Mouse (Mus musculus) neural tube, embryonic 13.5 days (tissue): ENCODE results near the gene Itpkc. TPM values are rescaled to one million over a fixed set of nuclear protein-coding genes. Genes with fewer than 3 reads are reported as not detected.
"Not testable (repeated sequence)": the region's sequence is repeated elsewhere in the genome, so short reads cannot be mapped to it uniquely, and the experiment has no call there.

Experiments used
- ATAC-seq: fragments of 200-750 bp; cut with Nextera tagmentation; 2 replicates; pipeline ENCODE4 v1.8.0; 2017; ENCODE audit warnings: low read depth, mild to moderate bottlenecking, moderate TSS enrichment, moderate library complexity
- H3K27ac ChIP-seq: fragments of 300-500 bp; sonication (generic); replicated peaks from 2 replicates; pipeline ENCODE4 v1.5.1; 2015; ENCODE audit warnings: moderate library complexity, mild to moderate bottlenecking, inconsistent platforms
- H3K27me3 ChIP-seq: fragments of 300-500 bp; sonication (generic); 2 replicates; pipeline ENCODE4 v1.6.1; 2015; ENCODE audit warnings: mild to moderate bottlenecking, inconsistent platforms
- H3K36me3 ChIP-seq: fragments of 300-500 bp; sonication (generic); 2 replicates; pipeline ENCODE4 v1.6.1; 2015; ENCODE audit warnings: mild to moderate bottlenecking, inconsistent platforms
- H3K4me1 ChIP-seq: fragments of 300-500 bp; sonication (generic); replicated peaks from 2 replicates; pipeline ENCODE4 v1.6.1; 2015; ENCODE audit warnings: inconsistent platforms
- H3K4me2 ChIP-seq: fragments of 300-500 bp; sonication (generic); 2 replicates; pipeline ENCODE4 v1.6.1; 2015; ENCODE audit warnings: inconsistent platforms, mild to moderate bottlenecking, moderate library complexity
- H3K4me3 ChIP-seq: fragments of 300-500 bp; sonication (generic); 2 replicates; pipeline ENCODE4 v1.5.1; 2015; ENCODE audit warnings: mild to moderate bottlenecking, inconsistent platforms
- H3K9ac ChIP-seq: fragments of 300-500 bp; sonication (generic); 2 replicates; pipeline ENCODE4 v1.6.1; 2015; ENCODE audit warnings: moderate library complexity, mild to moderate bottlenecking, inconsistent platforms
- H3K9me3 ChIP-seq: fragments of 300-500 bp; sonication (generic); 2 replicates; pipeline ENCODE4 v1.6.1; 2016; ENCODE audit warnings: inconsistent platforms
- WGBS: fragments of 180-500 bp; shearing (Covaris S2); methylation state at CpG from one replicate; pipeline ENCODE4 v1.1.7; 2015; 5-methylcytosine and 5-hydroxymethylcytosine counted together
- polyA plus RNA-seq: library from polyadenylated mRNA; unstranded; fragments of >200 nt; fragmentation: Nextera tagmentation; extraction: Ambion mirVana; gene quantifications from 2 replicates; pipeline ENCODE4 v1.2.1, GENCODE M21; 2015

Gene Itpkc
- polyA plus RNA-seq, 1 experiment from 2014 or later, result 7.5 TPM

DNA sequence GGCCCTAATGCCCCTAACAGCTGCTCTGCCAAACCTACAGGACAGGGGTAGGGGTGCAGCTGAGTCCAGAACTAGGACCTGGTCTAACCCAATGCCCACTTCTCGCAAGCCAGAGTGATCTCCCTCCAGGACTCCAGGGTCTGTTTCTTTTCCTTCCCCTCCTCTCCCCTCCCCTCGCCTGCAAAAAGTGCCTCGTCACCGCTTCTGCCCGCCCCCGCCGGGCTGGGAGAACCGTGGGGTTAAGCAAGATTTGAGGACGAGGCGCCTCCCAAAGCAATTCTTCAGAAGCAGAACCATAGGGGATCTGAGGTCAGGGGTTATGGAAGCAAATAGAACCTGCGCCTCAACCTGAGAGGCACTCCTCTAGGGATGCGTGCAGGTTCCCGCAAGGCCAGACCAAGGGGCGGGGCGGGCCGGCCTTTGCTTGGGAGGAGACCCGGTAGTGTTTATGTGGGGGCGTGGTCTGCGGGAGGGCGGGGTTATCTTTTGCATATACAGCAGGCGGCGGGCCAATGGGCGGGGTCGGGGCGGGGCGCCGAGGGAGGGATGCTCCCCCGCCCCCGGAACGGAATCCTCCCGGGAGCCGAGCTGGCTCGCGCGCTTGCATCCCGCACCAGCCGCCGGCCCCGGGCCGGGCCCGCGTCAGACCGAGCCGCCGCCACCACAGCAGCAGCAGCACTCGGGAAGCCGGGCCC, 29.9 kb upstream of the Itpkc start, which contains the start of gene Numbl:
Numbl (plus strand) TSS at position 229 of the 695 bp plus-strand sequence.
- peaks cover 55% of the 10 kb centered on the region for H3K4me1 ChIP-seq
- peaks cover 31% of the 10 kb centered on the region for H3K36me3 ChIP-seq
- H3K27ac ChIP-seq, result peak within 1 kb of the TSS; percentile 96
- peak within 1 kb of the TSS; percentile 75 for H3K4me3 ChIP-seq
- H3K9ac ChIP-seq, result peak within 1 kb of the TSS; percentile 97
- peak; percentile 78 for ATAC-seq
- peak within 1 kb of the TSS; percentile 93 for H3K4me2 ChIP-seq
- H3K9me3 ChIP-seq, result no peaks in the 10 kb centered on the region
- WGBS, result 0% methylated on average over 33 of the region's 47 CpGs
- H3K27me3 ChIP-seq, result no peaks in the 10 kb centered on the region

DNA sequence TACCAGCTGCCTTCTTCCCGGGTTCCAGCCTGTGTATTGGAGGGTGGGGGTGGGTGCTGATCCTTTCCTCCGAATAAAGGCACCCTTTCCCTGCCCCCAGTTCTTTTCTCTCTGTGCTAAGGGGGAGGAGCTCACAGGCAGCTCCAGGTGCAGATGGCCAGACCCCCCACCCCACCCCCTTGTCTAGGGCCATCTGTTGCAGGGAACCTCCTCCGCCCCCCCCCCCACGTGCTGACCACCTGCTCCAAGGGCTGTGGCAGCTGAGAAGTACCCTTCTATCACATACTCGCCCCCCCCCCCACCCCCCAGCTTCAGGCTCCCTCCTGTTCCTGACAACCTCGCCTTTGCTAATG, 29.4 kb upstream of the Itpkc start:
- H3K4me1 ChIP-seq, result peaks cover 55% of the 10 kb centered on the region
- peak overlapping the region; percentile 93 for H3K4me2 ChIP-seq
- peak overlapping the region; percentile 75 for H3K4me3 ChIP-seq
- H3K27ac ChIP-seq, result peak overlapping the region; percentile 96
- 3% methylated on average over 3 of the region's 6 CpGs for WGBS
- no peaks in the 10 kb centered on the region for H3K9me3 ChIP-seq
- peak; percentile 14 for ATAC-seq
- H3K36me3 ChIP-seq, result peaks cover 31% of the 10 kb centered on the region
- no peaks in the 10 kb centered on the region for H3K27me3 ChIP-seq
- H3K9ac ChIP-seq, result peak overlapping the region; percentile 97

DNA sequence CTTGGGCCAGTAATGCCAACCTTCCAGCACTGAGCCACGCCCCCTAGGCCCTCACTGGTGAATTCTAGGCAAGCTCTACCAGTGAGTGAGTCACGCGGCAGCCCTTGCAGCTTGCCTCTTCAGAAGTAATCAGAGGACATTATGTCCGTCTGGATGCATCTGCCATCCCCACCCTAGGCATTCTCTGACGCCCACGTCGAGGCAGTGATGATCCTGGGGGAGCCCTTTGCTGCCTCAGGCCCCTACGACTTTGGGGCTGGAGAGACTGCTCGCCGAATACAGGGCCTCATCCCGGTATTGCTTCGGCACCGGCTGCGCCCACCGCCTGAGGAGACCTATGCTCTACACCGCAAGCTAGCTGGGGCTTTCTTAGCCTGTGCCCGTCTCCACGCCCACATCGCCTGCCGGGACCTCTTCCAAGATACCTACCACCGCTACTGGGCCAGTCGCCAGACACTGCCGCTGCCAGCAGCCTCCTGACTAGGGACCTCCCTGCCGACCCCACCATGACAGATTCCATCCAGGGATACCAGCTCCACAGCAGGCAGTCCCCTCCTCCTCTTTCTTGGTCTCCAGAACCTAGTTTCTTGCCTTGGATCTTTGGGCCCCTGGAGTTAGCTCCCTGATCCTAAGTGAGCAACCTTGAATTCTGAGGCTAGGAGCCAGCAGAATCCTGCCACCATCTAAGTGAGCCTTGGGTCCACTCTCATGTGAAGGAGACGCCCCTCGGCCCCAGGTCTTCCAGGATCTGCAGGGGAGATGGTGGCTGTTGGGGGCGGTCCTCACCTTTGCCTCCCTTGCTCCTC, 28.8 kb upstream of the Itpkc start:
- H3K4me3 ChIP-seq, result peak overlapping the region; percentile 75
- H3K4me2 ChIP-seq, result peak overlapping the region; percentile 93
- peak overlapping the region; percentile 97; the same call in 1 of the 2 replicates for H3K9ac ChIP-seq
- H3K36me3 ChIP-seq, result peaks cover 27% of the 10 kb centered on the region
- no peaks in the 10 kb centered on the region for H3K9me3 ChIP-seq
- no peaks in the 10 kb centered on the region for H3K27me3 ChIP-seq
- peaks cover 55% of the 10 kb centered on the region for H3K4me1 ChIP-seq
- ATAC-seq, result peak; percentile 8; the same call in 1 of the 2 replicates
- peak overlapping the region; percentile 96 for H3K27ac ChIP-seq
- 7% methylated on average over 27 of the region's 27 CpGs for WGBS

DNA sequence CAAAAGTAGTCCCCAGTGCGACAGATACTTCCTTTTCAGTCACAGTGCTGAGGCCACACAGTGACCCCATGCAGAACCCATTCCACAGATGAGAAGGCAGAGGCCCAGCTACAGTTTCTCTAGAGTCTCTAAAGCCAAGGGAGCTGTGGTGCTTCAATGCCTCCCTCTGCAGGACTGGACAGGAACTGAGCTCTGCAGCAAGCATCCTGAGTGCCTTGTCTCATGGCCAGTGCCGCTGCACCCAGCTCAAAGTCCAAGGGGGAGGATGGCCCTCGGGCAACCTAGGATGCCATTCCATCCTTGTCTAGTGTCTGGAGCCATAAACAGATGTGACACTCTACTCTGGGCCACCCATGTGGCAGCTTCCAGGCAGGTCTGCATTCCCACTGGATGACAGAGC, 27.3 kb upstream of the Itpkc start:
- no peaks in the 10 kb centered on the region for H3K27me3 ChIP-seq
- no peaks in the 10 kb centered on the region for H3K9me3 ChIP-seq
- H3K27ac ChIP-seq, result no peak overlapping the region
- H3K36me3 ChIP-seq, result peaks cover 33% of the 10 kb centered on the region
- no peak for ATAC-seq
- no peak overlapping the region for H3K4me2 ChIP-seq
- no peak overlapping the region for H3K4me3 ChIP-seq
- H3K9ac ChIP-seq, result no peak overlapping the region
- H3K4me1 ChIP-seq, result peaks cover 40% of the 10 kb centered on the region
- WGBS, result 64% methylated on average over 3 of the region's 3 CpGs

DNA sequence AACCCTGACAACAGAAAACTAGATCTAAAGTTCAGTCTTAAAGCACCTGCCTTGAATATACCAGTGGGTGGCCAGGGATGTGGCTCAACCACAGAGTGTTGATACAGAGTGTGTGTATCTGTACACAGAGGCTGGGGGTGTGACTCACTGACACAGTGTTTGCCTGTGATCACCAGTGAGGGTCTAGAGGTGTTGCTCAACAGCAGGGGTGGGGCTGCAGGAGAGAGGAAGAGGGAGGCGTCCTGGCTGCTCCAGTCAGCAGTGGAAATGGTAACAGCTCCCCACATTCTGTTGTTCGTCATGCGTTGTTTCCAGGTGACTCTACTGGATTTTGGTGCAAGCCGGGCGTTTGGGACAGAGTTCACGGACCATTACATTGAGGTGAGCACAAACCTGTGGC, 23.5 kb upstream of the Itpkc start:
- peaks cover 11% of the 10 kb centered on the region for H3K4me1 ChIP-seq
- H3K9ac ChIP-seq, result no peak overlapping the region
- no peak overlapping the region for H3K27ac ChIP-seq
- H3K9me3 ChIP-seq, result no peaks in the 10 kb centered on the region
- no peak overlapping the region for H3K4me2 ChIP-seq
- H3K27me3 ChIP-seq, result no peaks in the 10 kb centered on the region
- ATAC-seq, result no peak
- 89% methylated on average over 6 of the region's 6 CpGs for WGBS
- H3K36me3 ChIP-seq, result peaks cover 50% of the 10 kb centered on the region
- H3K4me3 ChIP-seq, result no peak overlapping the region

DNA sequence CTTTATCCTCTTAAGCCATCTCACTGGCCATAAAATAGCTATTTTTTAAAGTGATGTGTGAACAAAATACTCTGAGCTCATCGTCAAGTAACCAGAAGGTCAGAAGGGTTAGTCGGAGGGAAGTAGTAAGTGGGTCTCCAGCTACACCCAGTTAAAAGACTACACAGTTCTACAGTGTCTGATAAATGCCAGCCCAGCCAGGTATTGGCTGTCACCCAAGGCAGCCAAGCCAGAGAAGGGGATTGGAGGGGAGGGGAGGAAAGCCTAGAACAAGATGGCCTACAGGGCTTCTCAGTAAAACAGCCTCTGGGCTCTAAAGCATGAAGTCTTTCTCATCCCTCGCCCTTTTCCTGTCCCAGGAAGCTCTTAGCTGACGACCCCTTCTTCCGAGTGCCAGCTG, 21.5 kb upstream of the Itpkc start:
- WGBS, result 79% methylated on average over 5 of the region's 5 CpGs
- no peak overlapping the region for H3K4me2 ChIP-seq
- no peaks in the 10 kb centered on the region for H3K9me3 ChIP-seq
- H3K36me3 ChIP-seq, result peaks cover 67% of the 10 kb centered on the region
- no peak overlapping the region for H3K27ac ChIP-seq
- H3K9ac ChIP-seq, result no peak overlapping the region
- no peaks in the 10 kb centered on the region for H3K27me3 ChIP-seq
- no peak for ATAC-seq
- no peaks in the 10 kb centered on the region for H3K4me1 ChIP-seq
- H3K4me3 ChIP-seq, result no peak overlapping the region

DNA sequence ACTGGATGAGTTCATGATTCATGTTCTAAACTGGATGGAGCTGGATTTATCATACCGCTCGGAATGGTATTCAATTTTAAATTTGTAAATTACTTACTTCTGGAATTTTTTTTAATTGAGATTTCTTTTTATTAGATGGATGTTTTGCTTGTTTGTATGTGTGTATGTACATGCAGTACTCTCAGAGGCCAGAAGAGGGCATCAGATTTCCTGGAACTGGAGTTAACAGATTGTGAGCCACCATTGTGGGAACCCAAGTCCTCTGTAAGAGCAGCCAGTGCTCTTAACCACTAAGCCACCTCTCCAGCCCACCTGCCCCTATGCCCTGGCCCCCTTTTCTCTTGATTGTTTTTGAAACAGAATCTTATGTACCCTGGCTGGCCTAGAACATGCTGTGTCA, 20.7 kb upstream of the Itpkc start:
- no peaks in the 10 kb centered on the region for H3K27me3 ChIP-seq
- H3K4me3 ChIP-seq, result no peak overlapping the region
- no peak for ATAC-seq
- H3K4me2 ChIP-seq, result no peak overlapping the region
- H3K4me1 ChIP-seq, result no peaks in the 10 kb centered on the region
- WGBS, result 93% methylated on average over 2 of the region's 2 CpGs
- no peak overlapping the region for H3K27ac ChIP-seq
- H3K9ac ChIP-seq, result no peak overlapping the region
- H3K9me3 ChIP-seq, result no peaks in the 10 kb centered on the region
- peaks cover 63% of the 10 kb centered on the region for H3K36me3 ChIP-seq

DNA sequence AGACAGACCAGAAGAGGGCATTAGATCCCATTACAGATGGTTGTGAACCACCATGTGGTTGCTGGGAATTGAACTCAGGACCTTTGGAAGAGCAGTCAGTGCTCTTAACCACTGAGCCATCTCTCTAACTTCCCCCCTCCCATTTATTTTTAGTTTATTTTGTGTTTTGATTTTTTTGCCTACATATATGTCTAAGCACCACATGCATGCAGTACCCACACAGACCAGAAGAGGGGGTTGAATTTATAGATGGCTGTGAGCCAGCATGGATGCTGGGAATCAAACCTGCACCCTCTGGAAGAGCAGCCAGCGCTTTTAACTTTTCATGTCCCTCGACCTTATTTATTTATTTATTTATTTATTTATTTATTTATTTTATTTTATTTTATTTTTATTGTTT, 15.6 kb upstream of the Itpkc start:
- H3K27ac ChIP-seq, H3K27me3 ChIP-seq, H3K4me1 ChIP-seq, ATAC-seq, H3K9ac ChIP-seq, H3K4me3 ChIP-seq, H3K4me2 ChIP-seq, H3K9me3 ChIP-seq: not testable (repeated sequence)
- 88% methylated on average over 2 of the region's 2 CpGs for WGBS
- H3K36me3 ChIP-seq, result peaks cover 78% of the 10 kb centered on the region

DNA sequence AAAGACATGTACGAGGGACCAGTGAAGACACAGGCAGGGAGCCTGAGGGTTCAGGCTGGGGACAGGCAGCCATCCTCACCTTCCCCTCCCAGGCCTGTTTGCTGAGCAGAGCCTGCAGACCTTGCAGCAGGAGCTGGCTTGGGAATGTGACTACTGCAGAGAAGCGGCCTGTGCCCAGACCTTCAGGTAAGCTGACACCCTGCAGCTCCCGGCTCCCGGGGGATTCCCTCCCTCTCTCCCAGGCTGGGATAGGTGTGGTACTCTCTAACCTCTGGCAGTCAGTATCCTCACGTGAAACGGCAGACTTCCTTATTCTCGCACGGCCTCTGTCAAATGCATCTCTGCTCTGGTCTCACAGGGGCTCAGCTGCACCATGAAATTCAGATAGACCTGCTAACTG, 14.8 kb upstream of the Itpkc start:
- no peaks in the 10 kb centered on the region for H3K27me3 ChIP-seq
- no peak overlapping the region for H3K27ac ChIP-seq
- ATAC-seq, result no peak
- no peaks in the 10 kb centered on the region for H3K4me1 ChIP-seq
- no peak overlapping the region for H3K4me2 ChIP-seq
- H3K36me3 ChIP-seq, result peaks cover 78% of the 10 kb centered on the region
- no peak overlapping the region for H3K9ac ChIP-seq
- WGBS, result 74% methylated on average over 8 of the region's 8 CpGs
- H3K9me3 ChIP-seq, result no peaks in the 10 kb centered on the region
- no peak overlapping the region for H3K4me3 ChIP-seq

DNA sequence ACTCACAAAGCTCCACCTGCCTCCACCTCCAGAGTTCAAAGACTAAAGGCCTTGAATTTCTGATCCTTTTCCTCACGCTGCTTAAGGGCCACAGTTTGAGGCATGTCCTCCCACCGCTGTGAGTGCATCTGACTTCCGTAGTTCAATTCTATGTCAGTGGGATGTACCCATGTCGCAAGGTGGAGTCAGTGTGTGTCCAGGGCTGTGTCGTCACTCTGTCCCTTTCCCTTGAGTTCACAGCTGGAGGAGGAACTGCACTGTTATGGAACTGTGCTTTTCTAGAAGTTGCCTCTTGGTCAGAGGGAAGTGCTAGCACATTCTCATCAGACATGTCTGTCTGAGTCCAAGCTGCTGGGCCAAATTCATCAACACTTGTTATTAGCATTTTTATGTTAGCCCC, 10.1 kb upstream of the Itpkc start:
- no peaks in the 10 kb centered on the region for H3K9me3 ChIP-seq
- H3K27me3 ChIP-seq, result no peaks in the 10 kb centered on the region
- H3K27ac ChIP-seq, result no peak overlapping the region
- 88% methylated on average over 5 of the region's 5 CpGs for WGBS
- no peak overlapping the region for H3K4me2 ChIP-seq
- H3K9ac ChIP-seq, result no peak overlapping the region
- H3K36me3 ChIP-seq, result peaks cover 58% of the 10 kb centered on the region
- no peak for ATAC-seq
- peaks cover 8% of the 10 kb centered on the region for H3K4me1 ChIP-seq
- no peak overlapping the region for H3K4me3 ChIP-seq

DNA sequence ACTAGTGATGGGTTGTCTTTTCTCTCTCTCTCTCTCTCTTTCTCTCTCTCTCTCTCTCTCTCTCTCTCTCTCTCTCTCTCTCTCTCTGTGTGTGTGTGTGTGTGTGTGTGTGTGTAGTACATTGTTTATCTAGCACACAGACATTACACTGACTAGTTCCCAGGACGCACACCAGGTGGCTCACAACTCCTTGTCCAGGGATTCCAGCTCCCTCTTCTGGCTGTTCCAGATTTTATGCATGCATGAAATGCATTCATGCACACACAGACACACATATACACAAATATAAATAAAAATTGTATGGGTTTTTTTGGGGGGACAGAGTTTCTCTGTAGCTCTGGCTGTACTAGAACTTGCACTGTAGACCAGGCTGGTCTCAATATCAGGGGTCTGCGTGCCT, 9.1 kb upstream of the Itpkc start:
- H3K4me2 ChIP-seq, result no peak overlapping the region
- H3K4me1 ChIP-seq, result peaks cover 12% of the 10 kb centered on the region
- no peak for ATAC-seq
- no peak overlapping the region for H3K4me3 ChIP-seq
- no peak overlapping the region for H3K9ac ChIP-seq
- WGBS, result 85% methylated on average over 2 of the region's 2 CpGs
- H3K27me3 ChIP-seq, result no peaks in the 10 kb centered on the region
- no peaks in the 10 kb centered on the region for H3K9me3 ChIP-seq
- peaks cover 48% of the 10 kb centered on the region for H3K36me3 ChIP-seq
- no peak overlapping the region for H3K27ac ChIP-seq

DNA sequence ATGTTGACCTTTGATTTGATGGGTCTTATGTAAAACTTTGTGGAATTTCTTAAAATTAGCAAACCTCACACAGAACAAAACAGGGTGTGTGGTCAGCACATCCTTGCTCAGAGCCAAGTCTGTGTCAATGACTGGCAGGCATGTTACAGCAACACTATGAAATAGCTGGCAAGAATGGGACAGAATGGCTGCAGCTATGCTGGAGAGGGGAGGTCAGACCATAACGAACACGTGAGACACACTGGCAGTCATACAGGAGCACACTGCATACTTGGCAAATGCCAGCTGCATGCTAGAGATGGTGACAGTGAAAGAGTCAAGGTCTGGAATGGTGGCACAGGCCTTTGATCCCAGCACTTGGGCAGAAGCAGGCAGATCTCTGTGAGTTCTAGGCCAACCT, 7.3 kb upstream of the Itpkc start:
- no peak overlapping the region for H3K4me2 ChIP-seq
- no peak for ATAC-seq
- H3K4me3 ChIP-seq, result no peak overlapping the region
- WGBS, result 97% methylated on average over 2 of the region's 2 CpGs
- no peaks in the 10 kb centered on the region for H3K27me3 ChIP-seq
- no peak overlapping the region for H3K27ac ChIP-seq
- no peaks in the 10 kb centered on the region for H3K9me3 ChIP-seq
- H3K36me3 ChIP-seq, result peaks cover 30% of the 10 kb centered on the region
- H3K4me1 ChIP-seq, result peaks cover 18% of the 10 kb centered on the region
- no peak overlapping the region for H3K9ac ChIP-seq
